Mouse (Mus musculus) brain, adult 2 months (tissue): Measurements from ENCODE around the gene Litaf.
"Not testable (repeated sequence)": the region's sequence is repeated elsewhere in the genome, so short reads cannot be mapped to it uniquely, and the experiment has no call there.

Experiments used
- DNase-seq: peaks from one replicate; pipeline ENCODE4 v3.0.0; 2011; ENCODE audit warnings: low read depth, low spot score

Litaf gene

DNA sequence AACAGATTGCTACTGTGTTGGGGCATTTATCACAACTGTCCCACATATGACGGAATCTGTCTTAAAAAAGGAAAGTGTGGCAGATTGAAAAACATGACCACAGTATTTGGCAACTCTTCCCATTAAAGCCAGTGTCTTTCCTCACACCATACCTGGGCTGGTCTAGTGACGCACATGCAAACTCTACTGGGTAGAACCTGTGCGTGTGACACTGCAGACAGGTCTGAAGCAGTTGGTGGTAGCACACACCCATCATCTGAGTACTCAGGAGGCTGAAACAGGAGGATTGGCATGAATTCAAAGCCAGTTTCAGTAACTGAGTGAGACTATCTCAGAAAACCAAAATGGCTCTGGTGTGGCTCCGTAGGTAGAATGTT lies 43.9 kb downstream of the Litaf start:
- no peak for DNase-seq

DNA sequence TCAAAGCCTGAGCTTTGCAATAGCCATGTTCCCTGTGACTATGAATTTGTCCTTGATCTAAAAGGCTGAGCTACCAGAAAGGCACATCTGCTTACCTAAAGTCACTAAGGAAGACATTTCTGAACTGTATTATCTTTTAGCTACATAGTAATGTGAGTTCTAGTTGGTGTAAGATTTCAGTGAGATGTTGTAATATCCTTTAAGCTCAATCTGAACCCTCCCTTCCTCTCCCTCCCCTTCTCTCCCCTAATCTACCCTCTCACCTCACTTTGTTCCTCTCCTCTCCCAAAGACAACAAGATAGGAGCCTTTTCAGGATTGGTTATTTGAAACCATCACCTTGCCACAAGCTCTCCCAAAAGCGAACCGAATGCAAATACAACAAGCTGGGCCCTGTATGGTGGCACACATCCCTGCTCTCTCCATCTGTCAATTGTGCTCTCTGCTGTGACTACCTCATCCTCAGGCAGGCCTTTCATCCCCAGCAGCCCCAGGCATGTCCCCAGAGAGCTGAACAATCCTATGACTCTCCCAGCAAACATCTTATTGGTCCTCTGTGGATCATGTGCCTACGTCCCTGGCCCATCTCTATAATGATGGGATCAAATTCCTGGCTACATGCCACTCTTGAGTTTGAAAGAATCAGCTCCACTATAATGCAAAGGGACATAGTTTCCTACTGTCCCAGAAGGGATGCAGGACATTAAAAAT lies 44.4 kb downstream of the Litaf start:
- DNase-seq: peak; percentile 83

DNA sequence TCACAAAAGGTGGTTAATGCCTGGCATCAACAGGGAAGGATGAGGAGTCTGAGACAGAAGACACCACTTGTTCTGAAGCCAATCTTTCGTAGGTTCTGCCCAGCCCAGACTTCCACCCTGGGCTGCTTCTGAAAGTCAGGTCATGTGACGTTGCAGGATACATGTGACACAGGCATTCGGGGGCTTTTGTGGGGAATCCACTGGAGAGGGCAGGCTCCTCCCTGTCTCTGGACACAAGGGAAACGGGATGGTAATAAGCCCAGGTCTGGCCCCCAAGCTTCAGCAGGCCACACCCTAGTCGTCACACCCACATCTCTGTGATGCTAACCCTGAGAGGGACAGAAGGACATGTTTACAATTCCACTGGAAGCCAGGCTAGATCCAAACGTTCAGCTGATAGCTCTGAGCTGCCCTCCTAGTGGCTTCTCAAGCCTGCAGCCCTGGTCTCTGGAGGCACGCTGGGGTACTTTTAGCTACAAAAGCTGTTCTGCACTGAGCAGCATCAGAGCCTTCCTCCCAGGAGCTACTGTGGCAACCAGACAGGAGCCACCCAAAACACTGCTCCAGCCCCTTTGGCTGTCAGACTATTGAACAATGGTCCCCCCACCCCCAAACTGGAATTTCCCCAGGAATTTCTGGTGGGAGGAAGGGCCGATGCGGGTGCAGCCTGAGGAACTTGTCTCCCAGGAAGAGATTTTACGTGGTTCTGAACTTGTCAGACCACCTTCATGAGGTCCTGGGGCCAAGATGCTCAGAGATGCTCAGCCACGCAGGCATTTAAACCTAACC lies 48.0 kb downstream of the Litaf start:
- DNase-seq: no peak

DNA sequence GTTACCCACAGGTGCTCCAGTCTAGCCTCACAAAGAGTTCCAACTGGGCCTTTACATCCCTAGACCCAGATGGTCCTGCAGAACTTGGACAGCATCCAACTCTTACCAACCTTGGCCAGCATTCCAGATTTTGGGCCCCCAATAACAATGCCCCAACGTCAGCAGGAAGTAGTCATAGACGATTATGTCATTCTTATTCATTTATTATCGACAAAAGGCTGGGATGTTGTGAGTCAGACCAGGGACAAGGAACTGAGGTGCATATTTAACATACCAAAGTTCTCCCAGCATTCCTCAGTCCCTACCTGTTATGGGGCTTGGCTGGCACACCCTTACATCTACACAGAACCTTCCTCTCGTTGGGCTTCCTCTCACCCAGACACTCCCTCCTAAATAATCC lies 49.6 kb downstream of the Litaf start:
- no peak for DNase-seq

DNA sequence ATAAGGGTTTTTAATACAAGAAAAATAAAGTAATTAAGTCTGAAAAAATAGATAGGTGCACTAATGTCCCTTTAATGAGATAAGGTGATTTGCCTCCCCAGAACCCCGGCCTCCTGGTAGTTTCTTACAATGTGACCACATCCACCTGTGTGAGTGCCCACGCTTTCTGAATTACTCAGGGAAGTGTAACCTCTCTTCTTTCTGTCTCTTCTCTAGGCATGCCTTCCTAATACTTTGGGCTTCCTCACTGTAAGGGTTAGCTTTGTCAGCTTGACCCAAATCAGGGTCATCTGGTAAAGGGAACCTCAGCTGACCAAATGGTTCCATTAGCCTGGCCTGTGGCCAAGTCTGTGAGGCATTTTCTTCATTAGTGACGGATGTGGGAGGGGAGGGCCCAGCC lies 51.5 kb downstream of the Litaf start:
- no peak for DNase-seq

DNA sequence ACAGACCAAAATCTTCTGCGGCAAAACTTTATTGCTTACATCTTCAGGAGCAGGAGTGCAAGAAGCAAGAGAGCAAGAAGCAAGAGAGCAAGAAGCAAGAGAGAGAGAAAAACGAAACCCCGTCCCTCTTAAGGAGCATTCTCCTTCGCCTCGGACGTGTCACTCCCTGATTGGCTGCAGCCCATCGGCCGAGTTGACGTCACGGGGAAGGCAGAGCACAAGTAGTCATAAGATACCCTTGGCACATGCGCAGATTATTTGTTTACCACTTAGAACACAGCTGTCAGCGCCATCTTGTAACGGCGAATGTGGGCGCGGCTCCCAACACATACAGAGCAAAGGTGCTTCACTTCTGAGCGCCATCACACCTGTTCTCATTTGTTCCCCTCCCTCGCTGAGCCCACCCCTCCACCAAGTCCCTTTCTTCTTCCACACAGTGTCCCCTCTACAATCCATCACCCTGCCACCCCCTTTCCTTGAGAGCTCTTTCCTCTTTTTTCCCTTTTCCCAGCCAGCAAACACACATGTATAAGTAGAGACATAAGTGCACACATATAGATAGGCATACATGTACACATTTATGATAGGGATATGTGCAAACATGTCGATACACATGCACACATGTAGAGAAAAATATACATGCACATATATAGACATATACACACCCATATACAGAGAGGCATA lies 52.4 kb downstream of the Litaf start:
- DNase-seq: not testable (repeated sequence)

DNA sequence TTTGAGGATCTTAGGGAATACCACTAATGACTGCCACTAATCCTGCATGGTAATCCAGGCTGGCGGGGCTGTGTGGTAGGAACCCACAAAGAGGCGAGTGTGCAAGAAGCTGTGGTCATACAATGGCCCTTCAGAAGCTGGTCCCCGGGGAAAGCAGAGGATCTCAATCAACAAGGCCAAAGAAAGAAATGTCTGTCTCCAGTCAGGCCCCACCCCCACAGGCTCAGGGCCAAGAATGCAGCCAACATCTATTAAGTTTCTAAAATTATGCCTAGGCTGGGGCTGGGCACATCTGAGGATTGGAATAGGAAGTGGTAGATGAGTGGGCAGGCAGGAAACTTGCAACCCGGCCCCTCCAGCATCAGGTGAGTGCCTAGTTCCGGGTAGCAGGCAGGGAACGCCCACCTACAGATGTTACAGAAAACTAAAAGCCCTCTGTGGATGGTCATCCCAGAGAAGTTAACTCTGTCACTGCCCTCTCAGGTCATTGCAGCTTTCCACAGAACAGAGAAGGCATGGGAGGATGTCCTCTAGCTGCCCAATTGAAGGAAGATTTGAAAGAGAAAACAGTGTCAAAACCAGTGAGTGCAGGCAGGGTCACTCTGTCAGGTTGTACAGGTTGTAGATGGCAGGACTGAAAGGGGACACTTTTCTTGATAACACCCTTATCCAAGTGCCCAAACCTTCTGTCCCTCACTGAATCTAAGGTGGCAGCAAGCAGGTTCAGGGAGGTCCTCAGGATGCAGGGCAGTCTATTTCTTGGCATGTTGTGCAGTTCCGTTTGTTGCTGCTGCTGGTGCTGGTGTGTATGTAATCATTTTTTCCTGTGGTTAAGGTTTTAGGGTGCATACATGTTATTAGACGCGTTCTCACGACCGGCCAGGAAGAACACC lies 53.1 kb downstream of the Litaf start:
- DNase-seq: peak; percentile 93

DNA sequence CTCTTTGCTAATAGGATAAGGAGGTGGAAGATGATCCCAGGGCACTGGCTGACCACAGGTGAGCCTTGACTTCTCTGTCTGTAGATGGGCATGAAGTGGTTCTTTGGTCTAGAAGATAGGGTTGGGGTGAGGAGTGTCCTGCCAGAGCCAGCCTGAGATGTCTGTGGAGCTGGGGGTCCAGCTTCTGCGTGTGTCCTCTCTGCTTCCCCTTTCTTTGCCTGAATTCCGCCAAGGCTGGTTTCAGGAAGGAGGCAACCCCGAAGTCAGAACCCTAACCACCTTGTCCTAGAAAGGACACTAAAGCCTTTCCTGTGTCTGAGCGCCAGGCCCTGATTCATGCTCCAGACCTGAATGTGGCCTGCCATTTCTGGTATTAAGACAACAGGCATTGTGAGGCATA lies 54.0 kb downstream of the Litaf start:
- no peak for DNase-seq

DNA sequence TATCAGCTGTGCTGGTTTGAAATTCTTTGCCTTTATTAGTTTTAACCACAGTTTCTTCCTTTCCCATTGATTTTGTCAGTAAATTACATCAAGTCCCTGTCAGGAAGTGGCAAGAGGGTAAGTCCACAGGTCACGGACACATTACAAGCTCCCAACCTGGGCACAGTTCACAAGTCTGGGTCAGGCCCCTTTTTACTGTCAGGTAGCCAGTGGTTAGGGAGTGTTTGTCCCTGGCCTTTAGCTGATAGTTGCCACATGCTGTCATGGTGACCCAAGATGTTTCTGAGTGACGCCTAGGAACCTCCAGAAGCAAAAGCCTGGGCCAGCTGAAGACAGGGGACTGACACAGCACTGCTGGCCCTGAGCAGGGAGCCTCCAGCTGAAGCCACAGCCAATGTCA lies 54.8 kb downstream of the Litaf start:
- DNase-seq: no peak

DNA sequence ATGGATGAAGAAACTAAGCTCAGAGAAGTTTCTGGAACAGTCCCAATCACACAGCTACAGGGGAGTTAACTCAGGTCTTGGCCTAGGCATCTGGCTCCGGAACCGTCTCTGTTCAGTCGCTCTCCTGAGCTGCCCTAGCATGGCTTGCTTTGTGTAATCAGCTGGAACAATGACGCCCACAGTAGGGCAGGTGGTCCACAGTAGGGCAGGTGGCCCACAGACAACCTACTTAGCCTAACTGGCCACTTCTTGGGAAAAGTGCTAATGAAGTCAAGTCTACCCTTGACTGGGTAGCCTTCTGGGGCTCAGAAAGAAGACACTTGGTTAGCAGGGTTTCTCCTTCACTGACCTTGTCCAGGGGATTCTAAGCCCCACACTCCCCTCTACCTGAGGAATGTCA lies 55.7 kb downstream of the Litaf start:
- DNase-seq: no peak

DNA sequence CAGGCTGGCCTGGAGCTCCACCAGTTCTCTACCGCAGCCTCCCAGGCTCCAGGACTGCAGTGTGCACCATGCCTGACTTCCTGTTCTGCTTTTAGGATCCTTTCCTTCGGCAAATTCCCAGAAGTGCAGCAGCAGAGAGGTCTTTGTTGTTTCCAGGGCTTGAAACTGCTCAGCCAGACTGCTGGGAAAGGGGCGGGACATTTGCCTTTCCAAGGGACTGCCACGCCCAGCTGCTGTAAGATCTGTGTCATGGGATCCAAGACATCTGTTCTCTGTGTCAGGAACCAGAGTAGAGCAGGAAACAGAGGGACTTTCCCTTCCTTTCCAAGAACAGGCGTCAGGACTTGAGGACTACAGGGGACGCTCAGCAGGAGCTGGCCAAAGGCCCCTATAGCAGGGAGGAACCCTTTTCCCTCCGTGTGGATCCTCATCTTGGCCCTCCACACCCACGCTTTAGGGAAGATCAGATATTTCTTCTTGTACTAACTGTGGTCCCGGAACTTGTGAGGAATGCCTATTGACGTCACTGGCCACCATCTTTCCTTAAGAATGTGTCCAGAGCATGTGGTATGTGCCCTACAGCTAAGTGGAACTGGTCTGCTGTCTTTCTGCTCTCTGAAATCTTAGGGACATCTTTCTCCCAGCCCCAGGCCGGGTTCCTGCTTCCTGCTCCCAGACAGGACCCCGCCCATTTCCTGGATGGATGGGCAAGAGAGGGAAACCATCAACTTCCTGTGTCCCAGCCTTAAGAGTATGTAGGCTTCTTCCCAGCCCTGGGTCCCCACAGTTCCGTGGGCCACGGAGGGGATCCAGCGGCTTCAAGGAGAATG lies 57.6 kb downstream of the Litaf start:
- peak; percentile 67 for DNase-seq

DNA sequence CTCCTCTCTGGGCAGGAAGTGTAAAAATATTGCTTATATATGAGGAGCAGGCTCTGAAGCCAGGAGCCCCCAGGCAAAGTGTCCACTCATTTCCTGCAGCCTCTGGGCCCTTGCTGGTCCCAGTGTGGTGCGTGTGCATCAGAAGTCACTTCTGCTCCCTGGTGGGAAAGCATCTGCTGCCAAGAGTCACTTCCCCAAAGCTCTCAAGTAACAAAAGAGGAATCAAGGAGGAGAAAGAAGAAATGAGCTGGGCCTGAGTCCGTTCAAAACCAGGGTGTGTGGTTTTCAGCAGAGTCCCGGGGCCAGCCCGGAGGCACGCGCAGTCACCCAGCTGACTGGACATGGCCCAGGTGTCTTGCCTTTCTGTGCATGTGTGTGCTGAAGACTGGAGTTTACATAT lies 59.9 kb downstream of the Litaf start:
- DNase-seq: peak; percentile 71

DNA sequence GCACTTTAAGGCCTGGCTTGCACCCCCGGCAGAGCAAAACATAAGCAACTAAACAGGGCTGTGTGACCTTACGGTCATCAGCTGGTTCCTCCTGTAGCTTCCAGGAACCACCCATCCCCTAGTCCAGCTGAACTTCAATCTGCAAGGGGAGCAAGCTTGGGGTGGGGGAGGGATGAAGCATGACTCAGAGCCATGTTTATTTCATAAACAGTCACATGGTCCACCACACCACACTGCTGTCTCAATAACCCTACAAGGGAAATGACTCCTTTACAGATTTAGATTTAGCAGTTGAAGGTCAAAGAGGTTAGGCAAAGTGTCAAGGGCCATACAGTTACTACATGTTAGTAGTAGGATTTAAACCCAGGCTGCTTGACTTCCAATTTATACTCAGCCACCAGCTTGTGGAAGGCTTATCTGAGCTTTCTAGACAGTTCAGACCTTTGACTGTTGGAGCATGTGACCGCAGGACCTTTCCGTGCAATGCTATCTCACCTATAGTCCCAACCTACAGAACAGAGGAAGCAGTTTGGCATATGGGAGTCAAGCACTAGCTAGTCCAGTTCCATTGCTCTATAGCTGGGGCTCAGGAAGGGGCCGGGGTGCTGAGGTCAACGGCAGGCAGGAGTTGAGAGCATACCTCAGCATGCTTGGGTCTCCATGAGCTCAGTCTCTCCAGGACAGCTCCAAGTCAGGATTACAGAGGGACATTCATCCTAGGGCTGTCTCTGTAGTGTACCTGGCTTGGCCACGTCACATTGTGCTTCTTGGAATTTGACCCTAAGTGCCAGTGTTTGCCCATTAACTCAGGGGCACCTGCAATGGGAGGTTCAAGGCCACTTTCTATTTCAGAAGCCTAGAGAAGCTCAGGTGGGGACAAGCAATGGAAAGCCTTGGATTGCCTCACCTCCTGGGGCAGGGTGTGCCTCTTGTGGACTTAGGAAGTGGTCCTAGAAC lies 64.0 kb downstream of the Litaf start:
- DNase-seq: no peak

DNA sequence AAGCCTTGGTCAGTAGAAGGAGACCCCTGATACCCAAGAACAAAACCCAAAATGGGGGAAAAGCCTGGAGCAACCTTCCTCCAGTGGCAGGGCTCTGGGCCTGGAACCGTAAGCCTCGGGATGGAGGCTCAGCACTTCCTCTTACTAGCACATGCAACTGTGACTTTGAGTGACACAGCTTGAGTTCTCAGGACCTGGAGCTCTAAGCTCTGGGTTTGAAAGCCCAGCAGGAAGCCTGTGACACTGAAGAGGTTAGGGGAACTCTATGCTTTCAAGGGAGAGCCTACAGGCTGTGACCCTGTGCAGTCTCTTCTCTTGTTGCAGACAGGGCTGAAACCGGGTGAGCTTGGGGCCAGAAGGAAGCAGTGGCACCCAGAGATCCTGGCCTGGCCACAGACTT lies 66.1 kb downstream of the Litaf start:
- DNase-seq: no peak

DNA sequence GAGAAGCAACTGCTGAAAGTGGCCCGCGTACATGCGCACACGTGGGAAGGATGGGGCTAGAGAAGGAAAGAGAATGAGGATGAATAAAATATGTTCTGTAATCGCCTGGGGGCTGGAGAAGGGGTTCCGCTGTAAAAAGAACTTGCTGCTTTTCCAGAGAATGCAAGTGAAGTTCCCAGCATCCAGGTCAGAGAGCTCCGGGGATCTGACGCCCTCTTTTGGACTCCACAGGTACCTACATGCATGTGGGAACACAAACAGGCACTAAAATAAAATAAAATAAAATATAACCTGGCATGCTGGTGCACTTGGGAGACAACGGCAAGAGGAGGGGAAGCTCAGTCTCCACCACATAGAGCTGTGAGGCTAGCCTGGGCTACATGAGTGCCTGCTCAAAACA lies 67.7 kb downstream of the Litaf start:
- no peak for DNase-seq

DNA sequence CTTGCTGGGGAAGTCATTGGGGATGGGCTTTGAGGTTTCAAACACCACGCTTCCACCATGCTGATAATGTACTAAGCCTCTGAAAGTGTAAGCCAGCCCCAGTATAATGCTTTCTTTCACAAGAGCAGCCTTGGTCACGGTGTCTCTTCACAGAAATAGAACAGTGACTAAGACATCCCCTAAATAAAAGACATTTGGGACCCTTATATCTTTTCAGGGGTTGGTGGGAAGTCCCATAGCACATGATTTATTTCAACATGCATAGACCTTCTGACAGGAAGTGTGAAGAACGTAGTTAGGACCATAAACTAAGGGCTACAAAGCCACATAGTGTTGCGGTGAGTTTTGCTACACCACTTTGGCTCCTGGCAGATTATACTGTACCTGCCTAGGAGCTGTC lies 69.4 kb downstream of the Litaf start:
- no peak for DNase-seq

DNA sequence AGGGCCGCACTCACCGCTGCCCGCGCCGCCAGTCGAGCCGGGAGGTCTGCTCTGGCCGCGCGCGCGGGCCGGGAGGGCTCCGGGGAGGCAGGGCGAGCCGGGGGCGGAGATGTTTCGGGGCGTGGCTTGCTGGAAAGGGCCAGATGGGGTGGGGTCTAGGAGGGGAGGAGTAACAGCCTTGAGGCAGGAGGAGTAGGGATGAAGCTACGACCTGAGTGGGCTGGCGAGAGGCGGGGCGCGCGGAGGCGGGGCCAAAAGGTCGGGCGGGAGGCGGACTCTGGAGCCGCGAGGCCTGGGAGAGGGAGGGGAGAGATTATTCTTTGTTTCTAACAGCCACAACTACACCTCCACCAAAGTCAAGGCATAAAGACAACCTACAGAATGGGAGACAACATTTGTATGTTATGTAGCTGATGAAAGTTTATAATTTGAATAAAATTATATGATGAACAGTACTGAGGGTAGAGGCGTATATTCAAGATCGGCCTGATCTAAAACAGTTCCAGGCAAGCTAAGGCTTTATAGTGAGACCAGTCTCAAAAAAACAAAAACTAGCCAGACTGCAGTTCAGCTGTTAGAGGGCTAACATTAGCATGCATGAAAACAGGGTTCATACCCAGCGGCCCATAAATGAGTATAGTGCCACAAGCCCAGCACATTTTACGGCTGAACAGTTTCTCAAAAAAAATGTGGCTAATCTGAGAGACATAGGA lies 72.8 kb downstream of the Litaf start:
- DNase-seq: peak; percentile 93

DNA sequence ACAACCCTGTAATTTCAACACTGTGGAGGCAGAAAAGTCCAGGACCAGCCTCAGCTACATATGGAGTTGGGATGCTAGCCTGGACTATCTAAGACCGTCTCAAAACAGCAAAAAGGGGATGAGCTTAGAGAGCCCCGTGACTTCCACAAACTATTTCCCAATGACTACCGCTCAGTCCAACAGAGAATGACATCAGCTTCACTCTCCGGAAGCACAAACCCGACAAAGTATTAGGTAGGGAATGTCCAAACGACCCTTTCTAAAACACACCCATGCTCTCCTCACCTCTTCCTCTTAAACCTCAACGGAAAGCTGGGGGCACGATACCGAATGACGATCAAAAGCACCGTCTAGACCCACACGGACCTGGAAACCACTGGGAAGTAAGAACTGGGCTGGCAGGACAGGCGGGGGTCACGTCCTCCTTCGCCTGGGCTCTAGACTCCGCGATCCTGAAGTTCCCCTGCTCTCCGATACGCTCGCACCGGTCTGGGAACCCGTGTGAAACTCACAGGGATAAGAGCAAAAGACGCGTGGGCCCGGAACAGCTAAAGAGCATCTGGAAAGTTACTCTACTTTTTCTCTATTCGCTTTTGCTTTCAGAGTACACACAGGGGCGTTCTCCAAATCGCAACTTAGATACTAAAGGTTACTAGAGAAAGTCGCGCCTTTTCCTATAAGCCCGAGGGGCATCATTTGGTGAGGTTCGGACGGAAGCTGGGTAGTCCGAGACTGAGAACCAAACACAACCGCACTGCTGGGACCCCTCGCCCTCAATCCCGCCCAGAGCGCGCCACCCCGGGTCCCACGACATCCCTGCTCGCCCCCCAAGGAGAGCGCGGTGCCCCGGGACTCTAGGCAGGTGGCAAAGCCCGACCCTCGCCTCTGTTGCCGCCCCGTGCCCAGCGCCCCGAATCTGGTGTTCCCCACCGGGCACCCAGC lies 73.6 kb downstream of the Litaf start:
- DNase-seq: peak; percentile 53
